Mouse (Mus musculus): ENCODE data around the gene Gm17428.
A peak's percentile ranks its signal among the peaks of the same experiment; 100 is the strongest.

Gene Gm17428

GRCm38 (mm10) chr14:55011116-55011515 lies 34.4 kb downstream of the Gm17428 start:
- DNase-seq (ENCODE audit: low spot score): peak; percentile 49

- peak; percentile 76 for DNase-seq (ENCODE audit: low spot score)
Measured at GRCm38 (mm10) chr14:55014591-55014990, 37.9 kb downstream of the Gm17428 start.

- DNase-seq (ENCODE audit: low spot score): peak; percentile 100
Measured at GRCm38 (mm10) chr14:55014991-55015766, 38.4 kb downstream of the Gm17428 start, which contains the start of gene Ngdn. Ngdn (plus strand) TSS chr14:55015454.

GRCm38 (mm10) chr14:55015767-55016111 lies 39.0 kb downstream of the Gm17428 start:
- no peak for DNase-seq (ENCODE audit: low spot score)

GRCm38 (mm10) chr14:55016876-55017275 lies 40.1 kb downstream of the Gm17428 start:
- DNase-seq (ENCODE audit: low spot score): no peak

- DNase-seq (ENCODE audit: low spot score): no peak
Measured at GRCm38 (mm10) chr14:55020394-55020793, 43.7 kb downstream of the Gm17428 start.

- no peak for DNase-seq (ENCODE audit: low spot score)
Measured at GRCm38 (mm10) chr14:55023011-55023410, 46.3 kb downstream of the Gm17428 start.

GRCm38 (mm10) chr14:55024236-55024635 lies 47.5 kb downstream of the Gm17428 start:
- DNase-seq (ENCODE audit: low spot score): peak; percentile 78

GRCm38 (mm10) chr14:55025527-55025926 lies 48.8 kb downstream of the Gm17428 start:
- no peak for DNase-seq (ENCODE audit: low spot score)

Measured in embryo, embryonic 10.5 days (tissue).